Mouse (Mus musculus) v-Abl transformed pro-B cells (cell line): Measurements from ENCODE around the gene Zfp709.
"Not testable (repeated sequence)": the region's sequence is repeated elsewhere in the genome, so short reads cannot be mapped to it uniquely, and the experiment has no call there.

Experiments
- in situ Hi-C, 2 experiments: fragments of 400-800 bp; cut with MboI; formaldehyde crosslinking; loops; one replicate each; pipeline ENCODE4 v1.15.1; 2025; ENCODE audit not compliant: unreplicated experiment in 2 of 2

The Zfp709 gene

GRCm38 (mm10) chr8:71881618-71882274, at the start of gene Zfp709:
Gene Zfp709 (plus strand): TSS chr8:71882019.
- in situ Hi-C loops: no loop called here

- in situ Hi-C loops: not testable (repeated sequence)
Observed at GRCm38 (mm10) chr8:71838207-71838606, 43.6 kb upstream of the Zfp709 start.

GRCm38 (mm10) chr8:71841201-71841817, 40.5 kb upstream of the Zfp709 start:
- in situ Hi-C loops: not testable (repeated sequence)

GRCm38 (mm10) chr8:71842476-71842875, 39.3 kb upstream of the Zfp709 start:
- in situ Hi-C loops: not testable (repeated sequence)

GRCm38 (mm10) chr8:71844453-71844852, 37.4 kb upstream of the Zfp709 start:
- in situ Hi-C loops: not testable (repeated sequence)

- in situ Hi-C loops: loop anchor here in 1 of 2 experiments (5.0 kb wide), 1 partner anchor 699 kb away; no protein-coding TSS in a partner anchor
Observed at GRCm38 (mm10) chr8:71845993-71846483, 35.8 kb upstream of the Zfp709 start.

- in situ Hi-C loops: loop anchor here in 1 of 2 experiments (5.0 kb wide), 1 partner anchor 699 kb away; no protein-coding TSS in a partner anchor
Observed at GRCm38 (mm10) chr8:71846745-71847144, 35.1 kb upstream of the Zfp709 start.

- in situ Hi-C loops: loop anchor here in 1 of 2 experiments (10.0 kb wide), 1 partner anchor 86 kb away; no protein-coding TSS in a partner anchor
Observed at GRCm38 (mm10) chr8:71851014-71851413, 30.8 kb upstream of the Zfp709 start.

GRCm38 (mm10) chr8:71853360-71853759, 28.5 kb upstream of the Zfp709 start:
- in situ Hi-C loops: loop anchor here in 1 of 2 experiments (10.0 kb wide), 1 partner anchor 89 kb away; no protein-coding TSS in a partner anchor

GRCm38 (mm10) chr8:71856630-71857328, 25.0 kb upstream of the Zfp709 start:
- in situ Hi-C loops: loop anchor here in 1 of 2 experiments (10.0 kb wide), 1 partner anchor 92 kb away; no protein-coding TSS in a partner anchor

GRCm38 (mm10) chr8:71857364-71857763, 24.5 kb upstream of the Zfp709 start:
- in situ Hi-C loops: loop anchor here in 1 of 2 experiments (10.0 kb wide), 1 partner anchor 93 kb away; no protein-coding TSS in a partner anchor

GRCm38 (mm10) chr8:71861551-71861950, 20.3 kb upstream of the Zfp709 start:
- in situ Hi-C loops: not testable (repeated sequence)

- in situ Hi-C loops: not testable (repeated sequence)
Observed at GRCm38 (mm10) chr8:71862038-71862437, 19.8 kb upstream of the Zfp709 start.

GRCm38 (mm10) chr8:71900666-71901065, 18.8 kb downstream of the Zfp709 start:
- in situ Hi-C loops: not testable (repeated sequence)

- in situ Hi-C loops: not testable (repeated sequence)
Observed at GRCm38 (mm10) chr8:71903084-71903483, 21.3 kb downstream of the Zfp709 start.

- in situ Hi-C loops: no loop called here
Observed at GRCm38 (mm10) chr8:71906809-71907208, 25.0 kb downstream of the Zfp709 start.

GRCm38 (mm10) chr8:71907798-71908257, 26.0 kb downstream of the Zfp709 start:
- in situ Hi-C loops: no loop called here

- in situ Hi-C loops: no loop called here
Observed at GRCm38 (mm10) chr8:71908309-71909261, 26.8 kb downstream of the Zfp709 start, which contains the start of the genes Zfp882 and Zfp617. Gene Zfp882 (plus strand): TSS chr8:71908608. Gene Zfp617 (plus strand): TSS chr8:71908635.

- in situ Hi-C loops: no loop called here
Observed at GRCm38 (mm10) chr8:71912286-71912685, 30.5 kb downstream of the Zfp709 start.
